Mouse (Mus musculus) liver (tissue): ENCODE measurements around the gene Lhpp.

ENCODE experiments used
- DNase-seq: peaks from one replicate; pipeline ENCODE4 v3.0.0-alpha.2; 2020; ENCODE audit warnings: mixed read lengths

Gene Lhpp

GRCm38 (mm10) chr7:132599071-132599975 lies 11.1 kb upstream of the Lhpp start, which contains the start of gene Nkx1-2:
TSS of gene Nkx1-2 (minus strand) at chr7:132599637.
- no peak for DNase-seq

DNA sequence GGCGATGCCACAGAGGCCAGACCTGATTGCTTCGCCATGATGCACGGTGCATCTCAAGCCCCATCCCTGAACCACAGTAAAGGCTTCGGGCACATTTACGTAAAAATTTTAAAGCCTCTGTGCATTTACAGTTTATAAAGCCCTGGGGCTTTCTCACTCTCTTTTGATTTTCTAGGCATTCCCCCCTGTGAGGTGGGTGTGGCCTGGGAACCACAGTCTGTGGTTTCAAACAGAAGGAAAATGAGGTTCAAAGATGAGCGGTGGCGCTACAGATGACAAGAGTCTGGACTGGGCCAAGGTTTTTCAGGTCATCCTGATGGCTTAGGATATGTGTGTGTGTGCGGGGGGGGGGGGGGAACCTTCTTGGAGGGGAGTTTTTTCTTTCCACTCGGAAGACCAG lies 10.4 kb upstream of the Lhpp start:
- DNase-seq: no peak

- no peak for DNase-seq
These were observed 9.5 kb upstream of the Lhpp start for GRCm38 (mm10) chr7:132600926-132601325.

DNA sequence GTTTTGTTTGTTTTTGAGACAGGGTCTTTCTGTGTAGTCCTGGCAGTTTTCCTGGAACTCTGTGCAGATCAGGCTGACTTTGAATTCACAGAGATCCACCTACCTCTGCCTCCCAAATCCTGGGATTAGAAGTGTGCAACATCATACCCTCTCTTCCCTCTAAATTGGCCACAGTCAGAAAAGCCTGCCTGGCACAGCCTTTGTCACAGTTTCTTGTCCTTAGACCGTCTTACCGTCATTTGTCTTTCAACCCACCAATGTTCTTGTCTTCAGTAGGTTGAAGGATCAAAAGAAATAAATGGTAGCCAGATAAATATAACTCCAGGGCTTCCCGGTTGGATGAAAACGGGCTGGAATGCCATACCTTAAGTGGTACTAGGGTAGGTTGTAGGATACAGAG lies 5.7 kb upstream of the Lhpp start:
- DNase-seq: no peak

DNA sequence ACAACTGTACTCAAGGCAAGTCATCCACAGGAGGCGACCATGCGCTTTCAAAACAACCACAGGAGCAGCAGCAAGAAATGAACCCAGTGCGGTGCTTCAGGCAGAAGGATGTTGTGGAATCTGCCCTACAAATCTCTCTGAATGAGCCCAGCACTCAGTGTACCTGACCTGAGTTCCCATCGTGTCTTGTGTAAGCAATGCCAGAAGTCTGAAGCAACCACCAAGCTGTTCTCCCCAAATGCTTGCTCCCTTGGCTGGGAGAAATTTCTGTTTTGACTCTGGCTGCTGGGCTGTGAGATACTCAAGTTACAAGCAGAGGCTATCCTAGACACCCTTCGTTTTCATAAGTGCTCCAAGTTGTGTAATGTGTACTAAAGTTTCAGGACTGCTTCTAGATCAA lies 4.7 kb upstream of the Lhpp start:
- no peak for DNase-seq

DNA sequence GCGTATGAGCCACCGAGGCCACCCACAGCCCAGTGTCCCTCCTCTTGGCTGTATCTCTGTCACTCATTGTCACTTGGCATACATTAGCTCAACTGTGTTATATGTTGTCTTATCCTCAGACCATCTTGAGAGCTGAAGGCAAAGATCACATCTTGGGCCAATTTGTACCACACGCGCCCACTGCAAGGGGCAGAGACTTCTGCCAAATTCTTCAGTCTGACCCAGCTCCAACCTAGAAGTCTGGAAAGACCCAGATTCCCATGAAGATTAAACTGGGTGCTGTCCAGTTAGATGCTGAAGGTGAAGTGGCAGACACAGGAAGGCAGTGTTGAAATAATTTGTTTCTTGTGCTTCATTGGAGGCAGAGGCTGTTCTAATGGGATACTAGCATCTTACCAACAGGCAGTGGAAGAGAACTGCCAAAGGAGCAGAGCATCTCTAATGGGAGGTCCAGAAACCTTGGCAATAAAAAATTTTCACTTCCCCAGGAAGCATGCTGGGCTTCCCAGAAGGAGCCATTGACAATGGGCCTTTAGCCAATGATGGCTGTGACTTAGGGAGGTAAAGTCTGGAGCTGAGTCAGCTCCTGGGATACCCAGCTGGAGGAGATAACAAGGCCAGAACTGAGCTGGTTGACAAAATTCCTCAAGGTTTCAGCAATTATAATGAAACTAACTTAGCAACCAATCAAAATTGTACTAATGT lies 2.0 kb upstream of the Lhpp start:
- DNase-seq: no peak

DNA sequence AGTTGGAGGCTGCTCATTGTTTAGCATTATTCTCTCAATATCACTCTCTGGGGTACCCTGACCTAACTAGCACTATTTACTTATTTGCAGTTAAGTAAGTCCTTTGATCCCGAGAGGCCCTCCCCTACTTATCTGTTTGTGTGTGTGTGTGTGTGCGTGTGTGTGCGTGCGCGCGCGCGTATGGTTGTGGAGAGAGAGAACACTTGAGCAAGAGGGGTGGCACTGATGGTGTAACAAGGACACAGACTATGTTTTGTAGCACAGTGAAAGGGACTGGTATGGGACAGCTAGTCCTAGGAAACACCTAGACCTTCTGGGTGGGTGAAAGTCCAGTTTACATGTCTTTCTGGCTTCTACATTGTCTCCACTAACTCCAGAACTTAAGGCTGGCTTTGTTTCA lies 1.1 kb downstream of the Lhpp start:
- peak; percentile 19 for DNase-seq

GRCm38 (mm10) chr7:132615346-132615745 lies 4.9 kb downstream of the Lhpp start:
- DNase-seq: no peak

DNA sequence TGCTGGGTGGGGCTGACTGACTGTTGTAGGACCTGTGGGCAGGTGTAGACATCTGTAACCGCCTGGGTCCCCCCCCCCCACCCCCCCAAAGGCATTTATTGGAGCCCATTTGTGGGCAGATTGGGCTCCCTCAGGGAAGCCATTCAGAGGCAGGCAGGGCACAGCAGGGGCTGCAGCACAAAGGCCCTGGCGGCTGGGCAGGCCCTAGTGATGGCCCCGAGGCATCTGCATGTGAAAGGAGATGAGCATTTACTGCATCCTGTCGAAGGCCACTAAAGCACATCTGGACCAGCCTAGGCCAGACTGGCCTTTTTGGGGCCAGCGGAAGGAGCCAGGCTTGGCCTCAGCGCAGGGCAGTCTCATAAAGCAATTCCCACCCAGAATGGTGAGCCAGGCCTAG lies 6.0 kb downstream of the Lhpp start:
- DNase-seq: no peak

DNA sequence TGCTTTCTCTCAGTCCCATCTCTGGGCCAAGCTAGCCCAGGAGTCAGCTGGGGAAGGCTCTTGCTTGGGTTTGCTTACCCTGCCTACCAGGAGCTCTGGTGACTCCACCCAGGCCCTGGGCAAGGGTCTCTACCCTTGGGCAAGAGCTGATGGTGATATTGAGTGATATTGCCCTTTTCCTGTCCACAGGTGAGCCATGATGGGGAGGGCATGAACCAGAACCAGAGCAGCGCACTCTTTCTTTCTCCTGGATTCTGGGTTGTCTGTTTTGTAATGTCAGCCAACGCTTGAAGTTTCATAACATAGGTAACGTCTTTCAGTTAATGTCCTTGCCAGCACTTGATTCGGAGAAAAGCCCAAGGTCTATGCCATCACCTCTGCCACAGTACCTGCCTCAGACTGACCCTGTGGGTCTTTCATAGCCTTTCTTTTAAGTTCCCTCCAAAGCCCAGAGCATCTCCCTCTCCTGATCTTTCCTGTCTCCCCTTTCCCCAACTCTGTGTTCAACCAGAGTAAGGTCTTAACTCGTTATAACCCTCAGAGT lies 6.7 kb downstream of the Lhpp start:
- no peak for DNase-seq

GRCm38 (mm10) chr7:132619549-132619948 lies 9.1 kb downstream of the Lhpp start:
- DNase-seq: no peak

DNA sequence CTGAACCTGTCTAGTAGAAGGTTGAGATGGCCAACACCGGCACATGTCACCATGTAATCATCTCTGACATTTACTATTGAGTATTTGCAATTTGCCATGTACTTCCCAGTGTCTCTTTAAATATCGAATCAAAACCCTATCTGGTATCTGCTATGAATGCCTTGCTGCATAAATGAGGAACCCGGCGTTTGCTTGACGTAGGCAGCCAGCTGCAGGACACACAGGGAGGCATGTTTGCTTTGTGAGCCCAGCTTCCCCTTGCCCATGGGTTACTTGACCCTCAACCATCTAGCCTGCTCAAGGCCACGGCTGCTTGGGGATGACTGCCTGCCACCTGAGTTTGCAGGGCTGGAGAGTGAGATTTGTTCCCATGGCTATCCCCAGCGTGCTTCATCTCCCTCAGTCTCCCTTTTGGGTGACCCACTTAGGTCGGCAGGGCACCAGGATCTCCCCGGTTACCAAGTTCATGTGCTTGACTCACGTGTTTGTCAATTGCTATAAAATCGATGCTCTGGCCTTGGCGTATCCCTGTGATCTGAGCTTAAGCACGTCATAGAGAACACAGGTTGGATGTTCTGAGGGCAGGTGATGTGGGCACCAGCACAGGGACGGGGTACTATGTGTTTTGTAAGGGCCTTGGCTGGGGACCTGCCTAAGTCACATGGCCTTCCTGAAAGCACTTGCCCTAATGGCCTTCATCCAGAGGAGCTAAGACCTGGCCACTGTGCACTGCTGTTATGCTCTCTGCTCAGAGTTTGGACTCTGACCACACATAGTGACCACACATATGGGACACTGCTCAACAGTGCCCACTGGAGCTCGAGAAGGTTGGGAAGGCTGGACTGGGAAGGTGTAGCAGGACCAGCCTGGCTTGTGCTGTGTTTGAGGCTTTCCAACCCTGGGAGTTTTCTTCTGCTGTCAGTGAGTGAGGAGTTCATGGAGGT lies 9.8 kb downstream of the Lhpp start:
- no peak for DNase-seq

GRCm38 (mm10) chr7:132624161-132624560 lies 13.7 kb downstream of the Lhpp start:
- no peak for DNase-seq

DNA sequence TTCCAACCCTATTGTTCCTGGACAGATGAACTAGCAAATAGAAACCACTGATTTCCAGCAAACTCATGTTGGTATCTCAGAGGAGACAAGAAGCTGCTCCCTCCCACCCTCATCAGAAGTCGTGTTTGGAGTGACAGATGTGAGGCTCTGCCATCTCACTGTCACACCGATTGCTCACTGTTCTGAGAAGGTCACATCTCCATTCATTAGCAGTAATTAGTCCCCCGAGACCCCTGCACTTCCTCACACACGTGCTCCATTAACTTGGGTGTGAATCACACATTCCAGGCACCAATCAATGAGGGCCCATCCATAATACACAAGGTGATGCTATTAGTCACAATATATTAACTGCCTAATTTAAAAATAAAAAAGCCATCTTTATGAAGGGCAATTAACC lies 15.7 kb downstream of the Lhpp start:
- no peak for DNase-seq

- no peak for DNase-seq
These were observed 17.0 kb downstream of the Lhpp start for GRCm38 (mm10) chr7:132627448-132627847.

- no peak for DNase-seq
These were observed 20.9 kb downstream of the Lhpp start for GRCm38 (mm10) chr7:132631313-132631712.

GRCm38 (mm10) chr7:132637292-132637691 lies 26.9 kb downstream of the Lhpp start:
- no peak for DNase-seq

- DNase-seq: peak; percentile 30
These were observed 28.1 kb downstream of the Lhpp start for GRCm38 (mm10) chr7:132638446-132639087.

DNA sequence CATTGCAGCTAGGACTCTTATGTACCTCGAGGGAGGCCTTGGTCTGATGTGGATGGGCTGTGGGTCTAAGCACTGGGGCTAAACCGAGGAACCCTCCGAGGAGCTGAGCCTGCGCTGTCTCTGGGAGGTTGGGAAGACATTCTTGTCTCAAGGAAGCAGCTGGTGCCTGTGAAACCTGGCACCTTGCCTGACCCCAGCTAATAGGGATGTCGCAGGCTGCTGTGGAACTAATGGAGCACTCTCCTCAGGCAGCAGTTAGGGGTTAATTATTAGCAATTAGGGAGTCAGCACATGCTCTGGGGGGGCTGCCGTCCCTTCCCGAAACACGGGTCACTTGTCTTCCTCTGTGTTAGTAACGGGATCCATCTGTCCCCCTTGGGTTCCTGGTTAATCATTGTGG lies 30.5 kb downstream of the Lhpp start:
- no peak for DNase-seq

- DNase-seq: no peak
These were observed 31.2 kb downstream of the Lhpp start for GRCm38 (mm10) chr7:132641606-132642005.

- no peak for DNase-seq
These were observed 34.3 kb downstream of the Lhpp start for GRCm38 (mm10) chr7:132644605-132645279.

- no peak for DNase-seq
These were observed 36.1 kb downstream of the Lhpp start for GRCm38 (mm10) chr7:132646514-132646913.
